Mouse (Mus musculus) monocyte, adult 5-6 weeks (primary cell): ENCODE data around the gene Rtn4rl2. TPM values are rescaled to one million over a fixed set of nuclear protein-coding genes. Genes with fewer than 3 reads are reported as not detected.

ENCODE experiments used
- ATAC-seq: fragments of 153-309, 156-312 bp; replicated peaks from 2 replicates; pipeline ENCODE4 v1.8.0; 2017; ENCODE audit warnings: mild to moderate bottlenecking; ENCODE audit not compliant: low TSS enrichment, insufficient number of reproducible peaks, severe bottlenecking, poor library complexity, low FRiP score
- total RNA-seq: library from RNA; stranded (forward); fragments of 200-1000, 200-491, 200-594 nt; gene quantifications from 3 replicates; pipeline ENCODE4 v1.2.3, GENCODE M21; 2017

Rtn4rl2 gene
- total RNA-seq, 1 experiment from 2014 or later: not detected

DNA sequence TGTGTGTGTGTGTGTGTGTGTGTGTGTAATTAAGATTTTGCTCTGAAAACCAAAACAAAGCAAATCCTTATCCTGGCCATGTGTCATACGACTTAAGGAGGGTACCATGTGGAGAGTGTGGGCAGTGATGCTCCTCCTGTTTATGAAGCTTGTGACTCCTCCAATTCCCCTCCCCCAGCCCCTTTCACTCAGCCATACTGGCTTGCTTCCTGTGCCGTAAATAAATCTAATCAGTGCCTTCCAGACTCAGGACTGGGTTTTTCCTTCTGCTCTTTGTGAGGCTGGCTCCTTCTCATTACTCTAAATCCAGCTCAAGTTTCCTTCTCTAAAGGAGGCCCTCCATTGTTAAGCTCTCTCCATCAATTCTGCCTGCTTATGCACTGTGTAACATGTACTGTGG is 63.3 kb downstream of the Rtn4rl2 start:
- no peak for ATAC-seq

DNA sequence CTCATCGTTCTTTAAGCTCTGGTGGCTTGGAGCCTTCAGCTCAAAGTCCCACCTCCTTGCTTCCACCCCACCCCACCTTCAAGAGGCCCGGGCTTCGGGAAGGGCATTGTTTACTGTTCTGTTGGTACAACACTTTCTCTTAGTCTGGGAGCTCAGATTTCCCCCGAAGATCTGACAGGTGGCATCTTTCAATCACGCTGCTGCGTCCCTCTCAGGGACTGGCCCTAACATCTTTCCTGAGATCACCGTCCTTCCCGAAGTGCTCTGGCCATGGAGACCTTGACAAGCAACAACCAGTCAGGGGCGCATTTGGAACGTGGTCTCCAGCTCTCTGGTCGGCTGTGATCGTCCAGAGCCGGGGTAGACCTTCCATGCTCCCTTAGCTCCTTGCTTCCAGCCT is 64.0 kb downstream of the Rtn4rl2 start, which contains the start of gene Smtnl1:
Smtnl1 (minus strand) TSS at position 101 of the 400 bp plus-strand sequence.
- no peak for ATAC-seq

Other genes starting within 250 kb of the Rtn4rl2 start
- gene Ctnnd1, start 235.9 kb downstream of the Rtn4rl2 start, total RNA-seq: 7.9 to 20.7 TPM (median 8.5 TPM) in 3 replicates
- not detected in 3 replicates for gene Btbd18, start 227.6 kb downstream of the Rtn4rl2 start, total RNA-seq
- gene Selenoh, start 215.9 kb downstream of the Rtn4rl2 start, total RNA-seq: 34.9 to 47.7 TPM (median 37.5 TPM) in 3 replicates
- gene Gm28635, start 208.7 kb downstream of the Rtn4rl2 start, total RNA-seq: 4.1 TPM in 1 of 3 replicates, not detected in the others
- gene Med19, start 208.3 kb downstream of the Rtn4rl2 start, total RNA-seq: 10.5 to 19.9 TPM (median 11.5 TPM) in 3 replicates
- gene Tmx2, start 207.6 kb downstream of the Rtn4rl2 start, total RNA-seq: 20.9 to 31.5 TPM (median 22.4 TPM) in 3 replicates
- 22.4 to 46.2 TPM (median 25.7 TPM) in 3 replicates for gene Zdhhc5, start 171.5 kb downstream of the Rtn4rl2 start, total RNA-seq
- gene Clp1, start 159.4 kb downstream of the Rtn4rl2 start, total RNA-seq: 29.1 to 46.4 TPM (median 29.3 TPM) in 3 replicates
- not detected in 3 replicates for gene Ypel4, start 152.7 kb downstream of the Rtn4rl2 start, total RNA-seq
- not detected in 3 replicates for gene Gm19426, start 143.1 kb downstream of the Rtn4rl2 start, total RNA-seq
- not detected in 3 replicates for gene Serping1, start 111.3 kb downstream of the Rtn4rl2 start, total RNA-seq
- gene Ube2l6, start 87.9 kb downstream of the Rtn4rl2 start, total RNA-seq: 19.2 to 64.4 TPM (median 43.8 TPM) in 3 replicates
- gene Smtnl1, start 64.1 kb downstream of the Rtn4rl2 start, total RNA-seq: not detected in 3 replicates
- gene Timm10, start 59.7 kb downstream of the Rtn4rl2 start, total RNA-seq: 11.3 to 21.0 TPM (median 16.2 TPM) in 3 replicates
- 0.29 to 0.32 TPM in 2 of 3 replicates, not detected in the other for gene Slc43a1, start 47.9 kb downstream of the Rtn4rl2 start, total RNA-seq
- gene Slc43a3, start 49.9 kb upstream of the Rtn4rl2 start, total RNA-seq: 4.1 to 5.3 TPM (median 4.8 TPM) in 3 replicates
- 1.2 to 3.6 TPM in 2 of 3 replicates, not detected in the other for gene Prg2, start 93.8 kb upstream of the Rtn4rl2 start, total RNA-seq
- gene Prg3, start 101.5 kb upstream of the Rtn4rl2 start, total RNA-seq: not detected in 3 replicates
- gene Ssrp1, start 150.5 kb upstream of the Rtn4rl2 start, total RNA-seq: 113 to 215 TPM (median 119 TPM) in 3 replicates
- gene P2rx3, start 150.8 kb upstream of the Rtn4rl2 start, total RNA-seq: 0.29 TPM in 1 of 3 replicates, not detected in the others
- 7.1 to 18.7 TPM (median 10.0 TPM) in 3 replicates for gene Tnks1bp1, start 161.3 kb upstream of the Rtn4rl2 start, total RNA-seq
- gene Aplnr, start 249.5 kb upstream of the Rtn4rl2 start, total RNA-seq: not detected in 3 replicates